Mouse (Mus musculus): ENCODE results near the gene Pde8b. TPM values are rescaled to one million over a fixed set of nuclear protein-coding genes. Genes with fewer than 3 reads are reported as not detected.

The Pde8b gene
- polyA plus RNA-seq, 1 experiment from 2014 or later: 1.9 TPM

GRCm38 (mm10) chr13:95202151-95202758 is 47.9 kb downstream of the Pde8b start:
- Histone ChIP-seq H3K4me3 (no peak overlapping the region), H3K9me3 (no peaks in the 10 kb centered on the region), H3K4me1 (replicated peaks) (no peaks in the 10 kb centered on the region), H3K27ac (no peak overlapping the region), H3K27me3 (ENCODE audit: insufficient read depth, poor library complexity, severe bottlenecking) (no peaks in the 10 kb centered on the region), H3K36me3 (no peaks in the 10 kb centered on the region)
- WGBS: 86% methylated on average over 3 of the region's 3 CpGs
- no peak for DNase-seq (ENCODE audit: low spot score)

GRCm38 (mm10) chr13:95200817-95201216 is 49.3 kb downstream of the Pde8b start:
- DNase-seq (ENCODE audit: low spot score): no peak
- Histone ChIP-seq H3K4me3 (no peak overlapping the region), H3K27ac (no peak overlapping the region), H3K9me3 (no peaks in the 10 kb centered on the region), H3K4me1 (replicated peaks) (peaks cover 8% of the 10 kb centered on the region), H3K27me3 (ENCODE audit: insufficient read depth, poor library complexity, severe bottlenecking) (no peaks in the 10 kb centered on the region), H3K36me3 (no peaks in the 10 kb centered on the region)
- WGBS: 87% methylated on average over 8 of the region's 8 CpGs

GRCm38 (mm10) chr13:95200036-95200435 is 50.1 kb downstream of the Pde8b start:
- no peak overlapping the region for H3K4me3 ChIP-seq
- no peaks in the 10 kb centered on the region for H3K27me3 ChIP-seq (ENCODE audit: insufficient read depth, poor library complexity, severe bottlenecking)
- no peak for DNase-seq (ENCODE audit: low spot score)
- peaks cover 15% of the 10 kb centered on the region for H3K4me1 ChIP-seq (replicated peaks)
- no peak overlapping the region for H3K27ac ChIP-seq
- no peaks in the 10 kb centered on the region for H3K36me3 ChIP-seq
- H3K9me3 ChIP-seq: no peaks in the 10 kb centered on the region

DNA sequence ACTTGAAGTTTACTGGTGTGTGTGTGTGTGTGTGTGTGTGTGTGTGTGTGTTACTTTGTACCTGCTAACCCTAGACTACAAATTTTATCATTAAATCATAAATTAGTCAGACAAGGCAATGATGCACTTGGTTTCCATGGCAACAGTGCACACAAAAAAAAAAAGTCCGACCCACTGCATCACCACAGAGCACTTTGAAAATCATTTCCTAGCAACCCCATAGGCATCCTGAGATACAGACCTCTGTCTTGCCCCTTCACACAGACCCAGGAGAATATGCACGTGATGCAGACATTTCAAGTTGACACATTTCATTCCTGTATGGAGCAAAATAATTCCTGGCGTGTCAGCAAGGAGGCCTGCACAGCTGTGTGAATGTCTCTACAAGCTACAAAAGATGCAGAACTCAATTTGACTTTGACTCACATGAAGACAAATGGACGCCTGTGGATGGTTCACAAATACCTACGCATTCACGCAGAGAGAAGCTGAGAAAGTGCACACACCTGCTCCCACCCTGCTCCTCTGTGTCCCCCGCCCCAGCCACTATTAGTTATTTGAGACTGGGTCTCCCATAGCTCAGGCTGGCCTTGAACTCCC is 53.9 kb downstream of the Pde8b start:
- H3K27me3 ChIP-seq (ENCODE audit: insufficient read depth, poor library complexity, severe bottlenecking): no peaks in the 10 kb centered on the region
- H3K36me3 ChIP-seq: no peaks in the 10 kb centered on the region
- DNase-seq (ENCODE audit: low spot score): peak; percentile 22
- H3K9me3 ChIP-seq: no peaks in the 10 kb centered on the region
- H3K27ac ChIP-seq: no peak overlapping the region
- peaks cover 15% of the 10 kb centered on the region for H3K4me1 ChIP-seq (replicated peaks)
- no peak overlapping the region for H3K4me3 ChIP-seq
- WGBS: 58% methylated on average over 7 of the region's 7 CpGs

DNA sequence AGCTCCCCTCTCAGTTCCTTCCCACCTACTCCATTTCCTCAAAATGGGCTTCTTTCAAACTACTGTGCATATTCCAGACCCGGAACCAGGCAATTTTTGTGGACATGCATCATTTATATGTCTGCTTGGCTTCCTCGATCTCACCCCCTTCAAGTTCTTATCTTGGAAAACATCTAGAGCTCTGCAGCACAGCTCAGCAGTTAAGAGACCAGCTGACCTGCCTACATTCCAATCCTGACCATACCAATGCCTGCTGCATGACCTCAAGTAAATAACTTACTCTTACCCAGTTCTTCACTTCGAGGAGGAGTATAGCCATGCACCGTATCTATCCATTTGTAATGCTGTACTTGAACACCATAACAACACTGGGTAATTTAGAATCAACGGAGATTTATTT is 58.2 kb downstream of the Pde8b start:
- no peaks in the 10 kb centered on the region for H3K9me3 ChIP-seq
- H3K27ac ChIP-seq: no peak overlapping the region
- H3K36me3 ChIP-seq: no peaks in the 10 kb centered on the region
- no peak for DNase-seq (ENCODE audit: low spot score)
- 90% methylated on average over 5 of the region's 5 CpGs for WGBS
- no peaks in the 10 kb centered on the region for H3K27me3 ChIP-seq (ENCODE audit: insufficient read depth, poor library complexity, severe bottlenecking)
- H3K4me3 ChIP-seq: no peak overlapping the region
- peaks cover 15% of the 10 kb centered on the region for H3K4me1 ChIP-seq (replicated peaks)

DNA sequence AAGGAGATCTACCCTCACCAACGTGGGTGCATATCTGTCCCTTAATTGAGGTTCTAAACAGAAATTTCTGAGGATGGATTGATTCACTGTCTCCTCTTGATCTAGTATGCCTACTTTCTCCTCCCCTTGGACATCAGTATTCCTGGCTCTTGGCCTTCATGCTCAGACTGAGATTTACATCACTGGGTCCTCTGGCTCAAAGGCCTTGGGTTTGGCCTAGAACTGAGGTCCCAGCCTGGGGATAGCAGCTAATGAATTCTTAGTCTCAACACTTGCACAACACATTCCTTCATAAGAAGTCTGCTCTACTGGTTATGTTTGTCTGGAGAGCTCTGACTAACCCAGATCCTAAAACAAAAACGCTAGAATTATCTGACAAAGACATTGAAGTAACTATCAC is 61.0 kb downstream of the Pde8b start:
- no peak overlapping the region for H3K4me3 ChIP-seq
- H3K27me3 ChIP-seq (ENCODE audit: insufficient read depth, poor library complexity, severe bottlenecking): no peaks in the 10 kb centered on the region
- 90% methylated on average over 2 of the region's 2 CpGs for WGBS
- DNase-seq (ENCODE audit: low spot score): no peak
- no peak overlapping the region for H3K27ac ChIP-seq
- no peaks in the 10 kb centered on the region for H3K9me3 ChIP-seq
- H3K4me1 ChIP-seq (replicated peaks): 0 out of 2 replicates have a peak, but pooled peaks cover 8% of the 10 kb centered on the region
- H3K36me3 ChIP-seq: no peaks in the 10 kb centered on the region

- H3K36me3 ChIP-seq: no peaks in the 10 kb centered on the region
- H3K4me3 ChIP-seq: no peak overlapping the region
- H3K27ac ChIP-seq: no peak overlapping the region
- 0 out of 2 replicates have a peak, but pooled peaks cover 8% of the 10 kb centered on the region for H3K4me1 ChIP-seq (replicated peaks)
- no peaks in the 10 kb centered on the region for H3K9me3 ChIP-seq
- 94% methylated on average over 5 of the region's 5 CpGs for WGBS
- H3K27me3 ChIP-seq (ENCODE audit: insufficient read depth, poor library complexity, severe bottlenecking): no peaks in the 10 kb centered on the region
- DNase-seq (ENCODE audit: low spot score): no peak
Observed at GRCm38 (mm10) chr13:95187153-95187665, 62.9 kb downstream of the Pde8b start.

DNA sequence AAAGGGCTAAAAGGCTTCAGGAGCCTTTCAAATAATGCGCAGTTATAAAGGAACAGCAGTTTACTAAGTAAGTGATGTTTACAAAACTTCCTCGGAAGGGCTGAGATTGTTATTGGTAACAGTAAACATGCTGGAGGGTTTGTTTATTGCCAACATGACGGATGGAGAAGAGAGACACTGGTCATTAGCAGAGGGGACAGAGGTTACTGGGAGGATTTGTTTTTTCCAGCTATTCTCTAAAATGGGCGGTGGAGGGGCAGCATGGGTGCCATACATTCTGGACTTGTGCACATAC is 63.4 kb downstream of the Pde8b start:
- Histone ChIP-seq H3K27ac (no peak overlapping the region), H3K27me3 (ENCODE audit: insufficient read depth, poor library complexity, severe bottlenecking) (no peaks in the 10 kb centered on the region), H3K9me3 (no peaks in the 10 kb centered on the region), H3K4me1 (replicated peaks) (0 out of 2 replicates have a peak, but pooled peaks cover 8% of the 10 kb centered on the region), H3K4me3 (no peak overlapping the region), H3K36me3 (no peaks in the 10 kb centered on the region)
- DNase-seq (ENCODE audit: low spot score): no peak
- 78% methylated on average over 4 of the region's 4 CpGs for WGBS

DNA sequence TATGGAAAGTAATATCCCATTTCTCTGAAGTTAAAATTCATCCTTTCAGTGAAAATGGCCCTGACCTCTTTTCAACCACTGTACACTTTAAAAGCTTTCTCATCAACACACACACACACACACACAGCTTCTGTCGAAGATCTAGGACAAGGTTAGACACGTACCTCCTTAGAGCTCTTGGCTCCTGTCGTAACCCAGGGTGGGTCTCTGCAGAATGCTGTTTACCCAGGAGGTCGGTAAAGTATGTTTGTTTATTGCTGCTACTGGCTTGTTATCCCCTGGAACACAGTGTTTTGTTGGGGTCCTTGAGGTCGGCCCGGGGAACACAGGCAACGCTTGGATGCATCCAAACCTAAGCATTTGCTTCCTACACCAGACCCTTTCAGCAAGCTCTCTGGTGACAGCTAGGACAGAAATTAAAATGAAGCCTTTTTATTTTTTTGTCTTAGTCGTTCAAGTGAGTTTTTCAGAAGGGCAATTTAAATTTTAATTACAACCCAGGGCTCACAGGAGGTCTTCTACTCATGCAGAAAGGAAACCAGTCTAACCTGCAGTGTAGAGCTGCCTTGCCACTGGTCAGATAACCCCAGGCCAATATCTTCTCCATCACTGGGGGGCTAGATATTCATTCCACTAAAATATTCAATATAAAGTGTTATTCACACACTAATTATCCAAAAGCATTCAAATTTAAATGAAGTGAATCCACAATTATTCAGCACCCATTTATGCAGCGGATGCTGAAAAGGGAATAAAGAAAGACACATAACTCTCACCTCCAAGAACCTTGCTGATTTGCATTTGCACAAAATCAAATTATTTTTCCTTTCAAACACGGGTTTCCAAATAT is 64.0 kb downstream of the Pde8b start:
- 55% methylated on average over 10 of the region's 10 CpGs for WGBS
- no peak for DNase-seq (ENCODE audit: low spot score)
- no peaks in the 10 kb centered on the region for H3K9me3 ChIP-seq
- no peaks in the 10 kb centered on the region for H3K36me3 ChIP-seq
- H3K27ac ChIP-seq: no peak overlapping the region
- no peaks in the 10 kb centered on the region for H3K27me3 ChIP-seq (ENCODE audit: insufficient read depth, poor library complexity, severe bottlenecking)
- no peak overlapping the region for H3K4me3 ChIP-seq
- 0 out of 2 replicates have a peak, but pooled peaks cover 8% of the 10 kb centered on the region for H3K4me1 ChIP-seq (replicated peaks)

GRCm38 (mm10) chr13:95183686-95184085 is 66.5 kb downstream of the Pde8b start:
- no peak overlapping the region for H3K27ac ChIP-seq
- H3K9me3 ChIP-seq: no peaks in the 10 kb centered on the region
- WGBS: 94% methylated on average over 2 of the region's 2 CpGs
- DNase-seq (ENCODE audit: low spot score): no peak
- H3K27me3 ChIP-seq (ENCODE audit: insufficient read depth, poor library complexity, severe bottlenecking): no peaks in the 10 kb centered on the region
- H3K4me1 ChIP-seq (replicated peaks): 0 out of 2 replicates have a peak, but pooled peaks cover 8% of the 10 kb centered on the region
- H3K4me3 ChIP-seq: no peak overlapping the region
- H3K36me3 ChIP-seq: no peaks in the 10 kb centered on the region

GRCm38 (mm10) chr13:95180208-95180607 is 69.9 kb downstream of the Pde8b start:
- 88% methylated on average over 2 of the region's 2 CpGs for WGBS
- no peaks in the 10 kb centered on the region for H3K36me3 ChIP-seq

GRCm38 (mm10) chr13:95177326-95177725 is 72.8 kb downstream of the Pde8b start:
- H3K36me3 ChIP-seq: no peaks in the 10 kb centered on the region
- peaks cover 3% of the 10 kb centered on the region; the same call in 1 of the 2 replicates for H3K4me1 ChIP-seq (replicated peaks)
- no peaks in the 10 kb centered on the region for H3K9me3 ChIP-seq
- no peak overlapping the region for H3K27ac ChIP-seq
- no peaks in the 10 kb centered on the region for H3K27me3 ChIP-seq (ENCODE audit: insufficient read depth, poor library complexity, severe bottlenecking)
- 68% methylated on average over 9 of the region's 9 CpGs for WGBS
- no peak for DNase-seq (ENCODE audit: low spot score)
- no peak overlapping the region for H3K4me3 ChIP-seq

More at GRCm38 (mm10) chr13:95180208-95180607, 69.9 kb downstream of the Pde8b start:
- H3K4me3 ChIP-seq: no peak overlapping the region
- peaks cover 3% of the 10 kb centered on the region; the same call in 1 of the 2 replicates for H3K4me1 ChIP-seq (replicated peaks)
- no peaks in the 10 kb centered on the region for H3K9me3 ChIP-seq
- H3K27me3 ChIP-seq (ENCODE audit: insufficient read depth, poor library complexity, severe bottlenecking): no peaks in the 10 kb centered on the region
- no peak overlapping the region for H3K27ac ChIP-seq
- DNase-seq (ENCODE audit: low spot score): no peak

DNA sequence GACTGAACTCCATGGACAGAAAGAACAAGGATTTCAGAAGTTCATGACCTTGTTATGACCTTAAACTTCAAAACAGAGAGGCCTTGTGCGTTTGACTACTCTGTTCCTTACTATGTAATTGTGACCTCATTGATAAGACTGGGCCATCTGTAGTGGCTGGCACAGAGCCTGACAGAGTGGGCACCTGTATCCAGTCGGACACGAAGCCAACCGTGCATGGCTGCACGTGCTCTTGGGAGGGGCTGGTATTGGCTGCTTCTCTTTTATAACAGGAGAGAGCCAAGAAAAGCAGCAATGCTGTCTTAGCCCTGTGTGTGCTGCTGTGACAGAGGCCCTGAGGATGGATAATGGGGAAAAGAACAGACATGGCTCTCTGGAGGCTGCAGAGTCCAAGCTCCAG is 73.7 kb downstream of the Pde8b start:
- peaks cover 3% of the 10 kb centered on the region; the same call in 1 of the 2 replicates for H3K4me1 ChIP-seq (replicated peaks)
- 81% methylated on average over 5 of the region's 5 CpGs for WGBS
- no peak overlapping the region for H3K4me3 ChIP-seq
- H3K9me3 ChIP-seq: no peaks in the 10 kb centered on the region
- DNase-seq (ENCODE audit: low spot score): no peak
- no peaks in the 10 kb centered on the region for H3K27me3 ChIP-seq (ENCODE audit: insufficient read depth, poor library complexity, severe bottlenecking)
- no peaks in the 10 kb centered on the region for H3K36me3 ChIP-seq
- H3K27ac ChIP-seq: no peak overlapping the region

Data from hindbrain, embryonic 10.5 days (tissue).